Comparison of ENCODE assay signal across 16 mouse cellular contexts in the genomic region with DNA sequence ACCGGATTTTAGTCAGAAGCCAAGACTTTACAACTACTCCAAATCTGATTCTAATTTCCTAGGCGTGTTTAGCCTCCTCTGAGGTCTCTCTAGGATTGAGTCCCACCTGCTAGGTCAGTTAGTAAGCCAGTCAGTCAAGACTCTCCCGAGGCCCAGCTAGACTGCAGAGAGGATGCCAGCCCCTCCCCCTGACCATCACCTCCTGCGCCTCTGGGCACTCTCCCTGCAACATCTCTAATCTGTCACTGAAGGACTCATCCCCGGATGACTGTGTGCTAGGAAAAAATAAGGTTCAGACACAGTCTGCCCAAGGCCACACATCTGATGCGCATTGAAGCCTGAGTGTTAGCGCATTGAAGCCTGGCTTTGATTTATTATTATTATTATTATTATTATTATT.
"Had no signal": no experiment of that assay in that cellular context is flagged by ENCODE, and none has a peak within 500 bp of the region (broad histone marks: within the 10 kb centered on the region; RNA-seq: fewer than 3 reads in every experiment).

No protein-coding gene starts in this region.

- H3K27me3 ChIP-seq: lung, embryonic 15.5 days; megakaryocyte, embryonic 14.5 days; midbrain, embryonic 13.5 days; midbrain, embryonic 15.5 days; neural tube, embryonic 12.5 days; stomach, embryonic 15.5 days had no signal

- ATAC-seq: liver, postnatal 0 days; lung, postnatal 0 days; midbrain, embryonic 13.5 days; midbrain, embryonic 15.5 days had no signal

- H3K4me1 ChIP-seq: midbrain, embryonic 13.5 days; midbrain, embryonic 15.5 days; neural tube, embryonic 12.5 days had no signal

- H3K4me3 ChIP-seq: lung, embryonic 15.5 days; megakaryocyte, embryonic 14.5 days; midbrain, embryonic 13.5 days; midbrain, embryonic 15.5 days; neural tube, embryonic 12.5 days; stomach, embryonic 15.5 days had no signal

- DNase-seq: liver, postnatal 0 days; lung, adult 2 months; lung, postnatal 14 days; lung, postnatal 36 days; right cerebral cortex, postnatal 14 days; thymus, adult 18-20 months; thymus, postnatal 25 days; thymus, postnatal 4 days had no signal

- H3K27ac ChIP-seq: lung, embryonic 15.5 days; macrophage; midbrain, embryonic 13.5 days; midbrain, embryonic 15.5 days; neural tube, embryonic 12.5 days had no signal
